8 mouse cellular contexts compared by ENCODE assay signal in genomic region chr7:123214365-123215075, GRCm38 (mm10). TPM values are rescaled to one million over a fixed set of nuclear protein-coding genes. Genes with fewer than 3 reads are reported as not detected.
DNase-seq lines count a peak whose midpoint lies in the region; ATAC-seq and TF ChIP-seq lines count a peak whose summit lies in the region.

Slc5a11 (plus strand) TSS chr7:123214780.

- H3K4me3 ChIP-seq in heart, embryonic 11.5 days (ENCODE audit: low read depth, low read length), result no peak within 1 kb of the TSS
- peak within 1 kb of the TSS; percentile 11; the same call in 1 of the 2 replicates for H3K4me3 ChIP-seq in intestine, postnatal 0 days (ENCODE audit: low read depth, low read length)

- H3K9me3 ChIP-seq in heart, embryonic 11.5 days (replicated peaks; ENCODE audit: control insufficient read depth, low read length), result no peaks in the 10 kb centered on the region
- no peaks in the 10 kb centered on the region for H3K9me3 ChIP-seq in intestine, postnatal 0 days (ENCODE audit: control insufficient read depth)

- no peaks in the 10 kb centered on the region for H3K36me3 ChIP-seq in heart, embryonic 11.5 days (ENCODE audit: control insufficient read depth, insufficient read depth, low read length)
- no peaks in the 10 kb centered on the region for H3K36me3 ChIP-seq in intestine, postnatal 0 days (ENCODE audit: control insufficient read depth, insufficient read depth)

- 29% methylated on average over 8 of the region's 8 CpGs for WGBS in heart, embryonic 11.5 days (ENCODE audit: insufficient replicate concordance)
- 20% methylated on average over 8 of the region's 8 CpGs for WGBS in intestine, postnatal 0 days

- peak; percentile 13 to 49 for DNase-seq in heart, adult 9 months (ENCODE audit: low spot score in 2 of 2)
- peak; percentile 29 for DNase-seq in brain, adult 2 months (ENCODE audit: low read depth, low spot score)
- peak; percentile 11 for DNase-seq in mesoderm, embryonic 11.5 days (ENCODE audit: low read depth, low spot score)
- DNase-seq in urinary bladder, adult 18-20 months (ENCODE audit: low spot score in 2 of 2), result no peak
- no peak for DNase-seq in left cerebral cortex, postnatal 25 days (ENCODE audit: low spot score in 2 of 2)
- no peak for DNase-seq in thymus, postnatal 0 days (ENCODE audit: low spot score)

- peak; percentile 63 for TF ChIP-seq CTCF in intestine, postnatal 0 days (IDR thresholded peaks at IDR 0.05; ENCODE audit: low read depth)

- intact Hi-C loops in left cerebral cortex, postnatal 25 days (cut with DNase I), result no loop called here

- H3K4me1 ChIP-seq in heart, embryonic 11.5 days (ENCODE audit: control insufficient read depth, insufficient read depth, low read length), result peaks cover 14% of the 10 kb centered on the region
- H3K4me1 ChIP-seq in intestine, postnatal 0 days (replicated peaks; ENCODE audit: control insufficient read depth, insufficient read depth, low read length), result 0 out of 2 replicates have a peak, but pooled peaks cover 8% of the 10 kb centered on the region

- no peak within 1 kb of the TSS for H3K4me2 ChIP-seq in heart, embryonic 11.5 days
- H3K4me2 ChIP-seq in intestine, postnatal 0 days (replicated peaks; ENCODE audit: low read depth), result peak within 1 kb of the TSS; percentile 58

- H3K27ac ChIP-seq in heart, embryonic 11.5 days (ENCODE audit: low read depth, low read length), result no peak within 1 kb of the TSS
- peak within 1 kb of the TSS; percentile 79 for H3K27ac ChIP-seq in intestine, postnatal 0 days (ENCODE audit: low read depth, low read length)

- H3K27me3 ChIP-seq in heart, embryonic 11.5 days (ENCODE audit: control insufficient read depth, insufficient read depth, low read length), result no peaks in the 10 kb centered on the region
- H3K27me3 ChIP-seq in intestine, postnatal 0 days (replicated peaks; ENCODE audit: control insufficient read depth, insufficient read depth, low read length), result no peaks in the 10 kb centered on the region

- H3K9ac ChIP-seq in heart, embryonic 11.5 days (ENCODE audit: low read depth, low read length), result no peak within 1 kb of the TSS
- H3K9ac ChIP-seq in intestine, postnatal 0 days (ENCODE audit: low read depth, low read length), result 0 out of 2 replicates have a peak within 1 kb of the TSS, but pooled peaks have one; percentile 26

- no peak for ATAC-seq in heart, embryonic 11.5 days (replicated peaks; ENCODE audit: insufficient number of reproducible peaks, low FRiP score, low TSS enrichment)
- peak; percentile 80 for ATAC-seq in intestine, postnatal 0 days

RNA-seq across cellular contexts. Expression of gene Slc5a11, which starts in this region (rescaled TPM):
- polyA plus RNA-seq in heart, embryonic 11.5 days (2014; fragmentation: Nextera tagmentation; extraction: Ambion mirVana), result 0.42 TPM in 1 of 2 replicates, not detected in the other
- 25.1 and 29.0 TPM in 2 replicates for polyA plus RNA-seq in intestine, postnatal 0 days (2015; fragmentation: Nextera tagmentation; extraction: Ambion mirVana)
- 1 to 10 TPM in 1 of 2 experiments, under 1 TPM in 1; 0.55 to 2.0 TPM for total RNA-seq in left cerebral cortex, postnatal 25 days (2021)
- 0.42 and 0.66 TPM in 2 replicates for polyA plus RNA-seq in thymus, postnatal 0 days (2015; fragmentation: Nextera tagmentation; extraction: Ambion mirVana)

Comparison
In these comparisons a context has a peak if more than half of its experiments do, and no peak if none do; other contexts are left out.
1. RNA of gene Slc5a11 (polyA plus RNA-seq): 25.1 to 29.0 TPM in intestine, postnatal 0 days; 0.42 to 0.66 TPM in thymus, postnatal 0 days and 0.42 TPM in heart, embryonic 11.5 days; every median in the first group is over 10 times any median in the second.
2. DNase-seq: peak in heart, adult 9 months (2 of 2), brain, adult 2 months (single experiment) and mesoderm, embryonic 11.5 days (single experiment); none in urinary bladder, adult 18-20 months (0 of 2), left cerebral cortex, postnatal 25 days (0 of 2) and thymus, postnatal 0 days (single experiment).